Mouse (Mus musculus) CH12.LX (cell line): Measurements from ENCODE around the gene Gm5771.

Experiments used
- BHLHE40 ChIP-seq: IDR thresholded peaks from 2 replicates; pipeline ENCODE4 v1.6.1; 2011; ENCODE audit warnings: mild to moderate bottlenecking, low read depth, low read length, improper control_type of control experiment
- CTCF ChIP-seq, 2 experiments: IDR thresholded peaks in 1 of 2; conservative IDR thresholded peaks in 1 of 2; 2 replicates each; pipeline ENCODE4 v1.5.1; 2011 to 2012; ENCODE audit warnings: low read depth in 2 of 2, low read length in 2 of 2, improper control_type of control experiment in 1 of 2, inconsistent platforms in 1 of 2, mild to moderate bottlenecking in 1 of 2, moderate library complexity in 1 of 2
- EP300 ChIP-seq: IDR thresholded peaks from 2 replicates; pipeline ENCODE4 v1.6.1; 2011; ENCODE audit warnings: low read length, improper control_type of control experiment
- POLR2A ChIP-seq: IDR thresholded peaks from 2 replicates; pipeline ENCODE4 v1.6.1; 2011; ENCODE audit warnings: low read depth, mild to moderate bottlenecking, improper control_type of control experiment, low read length
- ZNF384 ChIP-seq: IDR thresholded peaks from 2 replicates; pipeline ENCODE4 v1.6.1; 2012; ENCODE audit warnings: low read depth, low read length, improper control_type of control experiment, inconsistent platforms

DNA sequence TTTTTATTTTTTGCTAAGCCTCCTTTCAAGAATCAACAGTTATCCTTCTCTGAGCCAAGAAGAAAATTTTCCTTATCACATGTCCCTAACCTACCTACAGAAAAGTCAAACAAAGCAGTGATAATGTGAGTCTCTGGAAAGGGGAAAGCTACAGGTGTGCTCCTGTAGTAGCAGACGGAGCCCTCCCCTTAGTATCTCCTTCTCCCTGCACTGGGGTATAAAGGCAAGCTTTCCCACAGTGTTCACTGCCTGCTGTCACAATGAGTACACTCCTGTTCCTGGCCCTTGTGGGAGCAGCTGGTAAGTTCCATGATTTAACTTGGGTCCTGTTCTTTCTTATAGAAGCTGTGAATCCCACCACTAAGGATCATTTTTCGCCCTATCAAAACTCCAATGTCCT, 38.2 kb upstream of the Gm5771 start, which contains the start of gene Try10:
- TF ChIP-seq POLR2A (no peak), BHLHE40 (no peak), EP300 (no peak), ZNF384 (no peak), CTCF (conservative IDR thresholded peaks at IDR 0.05 in 1 of 2, IDR thresholded peaks at IDR 0.05 in 1 of 2; ENCODE audit: low read depth in 2 of 2, low read length in 2 of 2) (no peak)
